In genomic region chr17:86466412-86466811, GRCm38 (mm10) we compare ENCODE assay signal across 20 mouse cellular contexts. TPM values are rescaled to one million over a fixed set of nuclear protein-coding genes. Genes with fewer than 3 reads are reported as not detected.
A peak's percentile ranks its signal among the peaks of the same experiment; 100 is the strongest.
DNase-seq lines count a peak whose midpoint lies in the region; ATAC-seq and TF ChIP-seq lines count a peak whose summit lies in the region.
"Had no signal": no experiment of that assay in that cellular context is flagged by ENCODE, and none has a peak within 500 bp of the region (broad histone marks: within the 10 kb centered on the region; RNA-seq: fewer than 3 reads in every experiment).

No protein-coding gene starts in this region.

- ATAC-seq in heart, embryonic 11.5 days (replicated peaks; ENCODE audit: insufficient number of reproducible peaks, low FRiP score, low TSS enrichment), result no peak
- no peak for ATAC-seq in forebrain, embryonic 12.5 days (ENCODE audit: low FRiP score)
- ATAC-seq in intestine, postnatal 0 days, result peak; percentile 68; the same call in 1 of the 2 replicates
- ATAC-seq in activated CD4-positive, CD25-positive, alpha-beta regulatory T cell, adult 4 months, result no peak
- ATAC-seq: hindbrain, embryonic 16.5 days; liver, embryonic 12.5 days had no signal

- H3K4me3 ChIP-seq in heart, embryonic 11.5 days (ENCODE audit: low read depth, low read length), result no peak overlapping the region
- no peak overlapping the region for H3K4me3 ChIP-seq in layer of hippocampus, adult 2 months
- H3K4me3 ChIP-seq in forebrain, embryonic 12.5 days (replicated peaks), result no peak overlapping the region
- H3K4me3 ChIP-seq in intestine, postnatal 0 days (ENCODE audit: low read depth, low read length), result no peak overlapping the region
- H3K4me3 ChIP-seq: embryonic facial prominence, embryonic 15.5 days; limb, embryonic 10.5 days; liver, embryonic 12.5 days; neural tube, embryonic 13.5 days had no signal

- H3K27me3 ChIP-seq in heart, embryonic 11.5 days (ENCODE audit: control insufficient read depth, insufficient read depth, low read length), result no peaks in the 10 kb centered on the region
- peaks cover 75% of the 10 kb centered on the region for H3K27me3 ChIP-seq in forebrain, embryonic 12.5 days
- no peaks in the 10 kb centered on the region for H3K27me3 ChIP-seq in intestine, postnatal 0 days (replicated peaks; ENCODE audit: control insufficient read depth, insufficient read depth, low read length)
- H3K27me3 ChIP-seq: embryonic facial prominence, embryonic 15.5 days; liver, embryonic 12.5 days; neural tube, embryonic 13.5 days had no signal

- WGBS in heart, embryonic 11.5 days (ENCODE audit: insufficient replicate concordance), result 76% methylated on average over 7 of the region's 7 CpGs
- WGBS in forebrain, embryonic 12.5 days, result 7% methylated on average over 7 of the region's 7 CpGs
- 57% methylated on average over 7 of the region's 7 CpGs for WGBS in intestine, postnatal 0 days

- intact Hi-C loops in heart, postnatal 10 days (cut with DNase I), result no loop called here

- H3K9ac ChIP-seq in heart, embryonic 11.5 days (ENCODE audit: low read depth, low read length), result no peak overlapping the region
- no peak overlapping the region for H3K9ac ChIP-seq in forebrain, embryonic 12.5 days
- H3K9ac ChIP-seq in intestine, postnatal 0 days (ENCODE audit: low read depth, low read length), result no peak overlapping the region
- H3K9ac ChIP-seq: embryonic facial prominence, embryonic 15.5 days; liver, embryonic 12.5 days; lung, embryonic 14.5 days; neural tube, embryonic 13.5 days had no signal

- no peaks in the 10 kb centered on the region for H3K9me3 ChIP-seq in heart, embryonic 11.5 days (replicated peaks; ENCODE audit: control insufficient read depth, low read length)
- H3K9me3 ChIP-seq in forebrain, embryonic 12.5 days, result no peaks in the 10 kb centered on the region
- H3K9me3 ChIP-seq in intestine, postnatal 0 days (ENCODE audit: control insufficient read depth), result no peaks in the 10 kb centered on the region
- H3K9me3 ChIP-seq: embryonic facial prominence, embryonic 15.5 days; limb, embryonic 10.5 days; liver, embryonic 12.5 days; neural tube, embryonic 13.5 days had no signal

- H3K27ac ChIP-seq in heart, embryonic 11.5 days (ENCODE audit: low read depth, low read length), result peak overlapping the region; percentile 83
- peak overlapping the region; percentile 88; the same call in 1 of the 2 replicates for H3K27ac ChIP-seq in layer of hippocampus, adult 2 months
- no peak overlapping the region for H3K27ac ChIP-seq in forebrain, embryonic 12.5 days
- peak overlapping the region; percentile 7; the same call in 1 of the 2 replicates for H3K27ac ChIP-seq in intestine, postnatal 0 days (ENCODE audit: low read depth, low read length)
- H3K27ac ChIP-seq: embryonic facial prominence, embryonic 15.5 days; limb, embryonic 10.5 days; liver, embryonic 12.5 days; neural tube, embryonic 13.5 days had no signal

- H3K36me3 ChIP-seq in heart, embryonic 11.5 days (ENCODE audit: control insufficient read depth, insufficient read depth, low read length), result no peaks in the 10 kb centered on the region
- H3K36me3 ChIP-seq in forebrain, embryonic 12.5 days (replicated peaks), result no peaks in the 10 kb centered on the region
- H3K36me3 ChIP-seq in intestine, postnatal 0 days (ENCODE audit: control insufficient read depth, insufficient read depth), result no peaks in the 10 kb centered on the region
- H3K36me3 ChIP-seq: embryonic facial prominence, embryonic 15.5 days; limb, embryonic 10.5 days; liver, embryonic 12.5 days; neural tube, embryonic 13.5 days had no signal

- TF ChIP-seq CTCF in layer of hippocampus, adult 2 months (conservative IDR thresholded peaks at IDR 0.05), result no peak
- no peak for TF ChIP-seq CTCF in intestine, postnatal 0 days (IDR thresholded peaks at IDR 0.05; ENCODE audit: low read depth)

- peaks cover 31% of the 10 kb centered on the region for H3K4me1 ChIP-seq in heart, embryonic 11.5 days (ENCODE audit: control insufficient read depth, insufficient read depth, low read length)
- peaks cover 47% of the 10 kb centered on the region for H3K4me1 ChIP-seq in forebrain, embryonic 12.5 days
- peaks cover 7% of the 10 kb centered on the region; the same call in 1 of the 2 replicates for H3K4me1 ChIP-seq in intestine, postnatal 0 days (replicated peaks; ENCODE audit: control insufficient read depth, insufficient read depth, low read length)

- no peak for DNase-seq in heart, postnatal 10 days
- DNase-seq in layer of hippocampus, adult 2 months (ENCODE audit: low spot score in 2 of 2), result no peak
- no peak for DNase-seq in layer of hippocampus, adult 11-12 months (ENCODE audit: low spot score)
- no peak for DNase-seq in liver
- DNase-seq: adrenal gland, adult 2 months; cerebellum, postnatal 10 days; gastrocnemius, postnatal 36 days; thymus, postnatal 25 days had no signal

- no peak overlapping the region for H3K4me2 ChIP-seq in heart, embryonic 11.5 days
- H3K4me2 ChIP-seq in forebrain, embryonic 12.5 days, result peak overlapping the region; percentile 38
- H3K4me2 ChIP-seq in intestine, postnatal 0 days (replicated peaks; ENCODE audit: low read depth), result peak overlapping the region; percentile 21; the same call in 1 of the 2 replicates
- H3K4me2 ChIP-seq: embryonic facial prominence, embryonic 15.5 days; liver, embryonic 12.5 days; neural tube, embryonic 13.5 days had no signal

RNA-seq across cellular contexts. Expression of gene Gm10309, which starts 38.6 kb away (rescaled TPM):
- 0.24 TPM in 1 of 2 replicates, not detected in the other for polyA plus RNA-seq in heart, embryonic 11.5 days (2014; fragmentation: Nextera tagmentation; extraction: Ambion mirVana)
- not detected for total RNA-seq in heart, postnatal 10 days (2021)
- not detected for total RNA-seq in layer of hippocampus, adult 2 months (2021)
- polyA plus RNA-seq in forebrain, embryonic 12.5 days (2016; fragmentation: Nextera tagmentation; extraction: Ambion mirVana), result 0.28 and 0.40 TPM in 2 replicates
- polyA plus RNA-seq in intestine, postnatal 0 days (2015; fragmentation: Nextera tagmentation; extraction: Ambion mirVana), result 0.12 TPM in 1 of 2 replicates, not detected in the other
- polyA plus RNA-seq in activated CD4-positive, CD25-positive, alpha-beta regulatory T cell, adult 4 months (2017; shearing (Covaris generic)), result under 1 TPM; 0.60 to 0.93 TPM
- total RNA-seq: adrenal gland, adult 2 months; gastrocnemius, postnatal 36 days; layer of hippocampus, adult 18-20 months; left cerebral cortex, adult 18-20 months had no signal
